Mouse (Mus musculus) cortical plate, adult 2 months (tissue): ENCODE data around the gene Lcp2.

Source experiments
- CTCF ChIP-seq: fragments of 200-500 bp; IDR thresholded peaks from 2 replicates; pipeline ENCODE4 v1.5.1; 2011; ENCODE audit warnings: mild to moderate bottlenecking, control low read depth, low read length; ENCODE audit not compliant: insufficient read depth; ENCODE audit errors: extremely low read depth
- POLR2A ChIP-seq: fragments of 200-500 bp; IDR thresholded peaks from 2 replicates; pipeline ENCODE4 v1.6.1; 2011; ENCODE audit warnings: mild to moderate bottlenecking, low read length, control low read depth; ENCODE audit not compliant: insufficient read depth; ENCODE audit errors: extremely low read depth

GRCm38 (mm10) chr11:34117581-34117980 lies 70.9 kb downstream of the Lcp2 start:
- TF ChIP-seq CTCF (no peak), POLR2A (no peak)
